Mouse (Mus musculus): ENCODE data around the gene Bmyc. TPM values are rescaled to one million over a fixed set of nuclear protein-coding genes. Genes with fewer than 3 reads are reported as not detected.

The Bmyc gene
- polyA plus RNA-seq, 1 experiment from 2014 or later = 82.0 TPM

GRCm38 (mm10) chr2:25754201-25754600 lies 47.7 kb downstream of the Bmyc start:
- WGBS = 83% methylated on average over 1 of the region's 1 CpGs
- H3K4me1 ChIP-seq = no peaks in the 10 kb centered on the region

More at GRCm38 (mm10) chr2:25754201-25754600, 47.7 kb downstream of the Bmyc start:
- DNase-seq (ENCODE audit: low spot score) = no peak
- H3K27ac ChIP-seq (replicated peaks) = no peak overlapping the region
- H3K9me3 ChIP-seq = no peaks in the 10 kb centered on the region; the same call in 1 of the 2 replicates
- no peaks in the 10 kb centered on the region for H3K36me3 ChIP-seq (replicated peaks)
- no peak overlapping the region for H3K4me3 ChIP-seq
- H3K27me3 ChIP-seq (replicated peaks; ENCODE audit: low read depth, poor library complexity, severe bottlenecking) = no peaks in the 10 kb centered on the region

Other genes starting within 250 kb of the Bmyc start
- gene Clic3, start 249.9 kb upstream of the Bmyc start, polyA plus RNA-seq (2016; fragmentation: Nextera tagmentation; extraction: Ambion mirVana) = 0.60 and 1.4 TPM in 2 replicates
- gene Paxx, start 245.6 kb upstream of the Bmyc start, polyA plus RNA-seq (2016; fragmentation: Nextera tagmentation; extraction: Ambion mirVana) = 15.8 and 16.0 TPM in 2 replicates
- gene Ptgds, start 236.7 kb upstream of the Bmyc start, polyA plus RNA-seq (2016; fragmentation: Nextera tagmentation; extraction: Ambion mirVana) = 0.18 TPM in 1 of 2 replicates, not detected in the other
- gene Lcn12, start 212.8 kb upstream of the Bmyc start, polyA plus RNA-seq (2016; fragmentation: Nextera tagmentation; extraction: Ambion mirVana) = not detected in 2 replicates
- 87.9 and 92.2 TPM in 2 replicates for gene Fbxw5, start 206.0 kb upstream of the Bmyc start, polyA plus RNA-seq (2016; fragmentation: Nextera tagmentation; extraction: Ambion mirVana)
- gene C8g, start 205.0 kb upstream of the Bmyc start, polyA plus RNA-seq (2016; fragmentation: Nextera tagmentation; extraction: Ambion mirVana) = 6.1 and 6.7 TPM in 2 replicates
- 39.9 and 40.1 TPM in 2 replicates for gene Traf2, start 159.8 kb upstream of the Bmyc start, polyA plus RNA-seq (2016; fragmentation: Nextera tagmentation; extraction: Ambion mirVana)
- gene Edf1, start 148.9 kb upstream of the Bmyc start, polyA plus RNA-seq (2016; fragmentation: Nextera tagmentation; extraction: Ambion mirVana) = 310 and 316 TPM in 2 replicates
- gene Mamdc4, start 131.9 kb upstream of the Bmyc start, polyA plus RNA-seq (2016; fragmentation: Nextera tagmentation; extraction: Ambion mirVana) = 1.9 and 7.7 TPM in 2 replicates
- gene Phpt1, start 131.5 kb upstream of the Bmyc start, polyA plus RNA-seq (2016; fragmentation: Nextera tagmentation; extraction: Ambion mirVana) = 146 and 155 TPM in 2 replicates
- 0.05 and 0.16 TPM in 2 replicates for gene Ajm1, start 125.0 kb upstream of the Bmyc start, polyA plus RNA-seq (2016; fragmentation: Nextera tagmentation; extraction: Ambion mirVana)
- gene Rabl6, start 98.2 kb upstream of the Bmyc start, polyA plus RNA-seq (2016; fragmentation: Nextera tagmentation; extraction: Ambion mirVana) = 77.1 and 78.2 TPM in 2 replicates
- gene Ccdc183, start 89.1 kb upstream of the Bmyc start, polyA plus RNA-seq (2016; fragmentation: Nextera tagmentation; extraction: Ambion mirVana) = 0.10 and 0.11 TPM in 2 replicates
- 16.6 and 17.2 TPM in 2 replicates for gene Tmem141, start 84.7 kb upstream of the Bmyc start, polyA plus RNA-seq (2016; fragmentation: Nextera tagmentation; extraction: Ambion mirVana)
- gene Fcna, start 78.7 kb upstream of the Bmyc start, polyA plus RNA-seq (2016; fragmentation: Nextera tagmentation; extraction: Ambion mirVana) = 0.49 and 0.57 TPM in 2 replicates
- gene Lcn8, start 53.6 kb upstream of the Bmyc start, polyA plus RNA-seq (2016; fragmentation: Nextera tagmentation; extraction: Ambion mirVana) = 0.24 TPM in 1 of 2 replicates, not detected in the other
- not detected in 2 replicates for gene Lcn5, start 48.8 kb upstream of the Bmyc start, polyA plus RNA-seq (2016; fragmentation: Nextera tagmentation; extraction: Ambion mirVana)
- not detected in 2 replicates for gene Lcn6, start 30.0 kb upstream of the Bmyc start, polyA plus RNA-seq (2016; fragmentation: Nextera tagmentation; extraction: Ambion mirVana)
- gene Lcn10, start 24.0 kb upstream of the Bmyc start, polyA plus RNA-seq (2016; fragmentation: Nextera tagmentation; extraction: Ambion mirVana) = not detected in 2 replicates
- not detected in 2 replicates for gene Obp2a, start 6.7 kb upstream of the Bmyc start, polyA plus RNA-seq (2016; fragmentation: Nextera tagmentation; extraction: Ambion mirVana)
- gene Obp2b, start 30.3 kb downstream of the Bmyc start, polyA plus RNA-seq (2016; fragmentation: Nextera tagmentation; extraction: Ambion mirVana) = not detected in 2 replicates
- not detected in 2 replicates for gene Lcn3, start 58.8 kb downstream of the Bmyc start, polyA plus RNA-seq (2016; fragmentation: Nextera tagmentation; extraction: Ambion mirVana)
- gene Lcn11, start 70.3 kb downstream of the Bmyc start, polyA plus RNA-seq (2016; fragmentation: Nextera tagmentation; extraction: Ambion mirVana) = not detected in 2 replicates
- gene Gm13539, start 75.5 kb downstream of the Bmyc start, polyA plus RNA-seq (2016; fragmentation: Nextera tagmentation; extraction: Ambion mirVana) = not detected in 2 replicates
- not detected in 2 replicates for gene Glt6d1, start 109.1 kb downstream of the Bmyc start, polyA plus RNA-seq (2016; fragmentation: Nextera tagmentation; extraction: Ambion mirVana)
- not detected in 2 replicates for gene Lcn9, start 116.4 kb downstream of the Bmyc start, polyA plus RNA-seq (2016; fragmentation: Nextera tagmentation; extraction: Ambion mirVana)
- gene Sohlh1, start 140.5 kb downstream of the Bmyc start, polyA plus RNA-seq (2016; fragmentation: Nextera tagmentation; extraction: Ambion mirVana) = not detected in 2 replicates
- gene Kcnt1, start 157.0 kb downstream of the Bmyc start, polyA plus RNA-seq (2016; fragmentation: Nextera tagmentation; extraction: Ambion mirVana) = 0.10 and 0.23 TPM in 2 replicates

Data from embryonic facial prominence, embryonic 10.5 days (tissue).